Mouse (Mus musculus) liver, adult (tissue): Measurements from ENCODE around the gene Cx3cr1.

Experiments used
- GATA4 ChIP-seq: IDR thresholded peaks from 2 replicates; pipeline ENCODE4 v1.6.1; 2014; ENCODE audit warnings: mild to moderate bottlenecking, low read length; ENCODE audit not compliant: insufficient replicate concordance

Gene Cx3cr1

GRCm38 (mm10) chr9:119978811-119979441, 90.8 kb downstream of the Cx3cr1 start:
- no peak for TF ChIP-seq GATA4

DNA sequence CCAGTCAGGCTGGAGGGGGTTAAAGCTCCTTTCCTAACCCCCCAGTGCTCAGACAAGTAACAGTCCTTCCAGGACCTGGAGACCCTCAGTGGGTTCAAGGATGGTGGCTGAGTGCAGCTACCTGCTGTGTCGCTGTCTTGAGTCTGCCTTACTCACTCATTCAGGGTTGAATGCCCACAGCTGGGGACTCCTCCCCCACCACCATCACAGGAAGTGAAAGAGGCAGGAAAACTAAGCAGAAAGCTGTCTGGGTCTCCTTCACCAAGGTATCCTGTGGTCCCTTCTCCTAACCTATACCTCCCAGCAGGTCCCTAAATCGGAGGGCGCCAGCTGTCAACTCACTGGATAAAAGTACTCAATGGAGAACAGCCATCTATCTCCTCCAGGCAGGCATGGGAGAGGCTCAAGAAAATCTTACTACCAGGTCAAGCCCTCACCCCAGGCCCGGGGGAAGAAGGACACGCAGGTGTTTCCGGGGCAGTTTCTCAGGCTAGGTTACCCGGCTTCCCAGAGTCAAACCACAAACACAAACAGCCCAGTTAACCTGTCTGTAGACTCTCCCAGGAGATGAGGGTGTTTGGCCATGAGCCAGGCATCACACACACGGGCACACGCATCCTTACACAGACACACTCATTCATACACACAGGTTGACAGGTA, 91.4 kb downstream of the Cx3cr1 start:
- TF ChIP-seq GATA4 = no peak

DNA sequence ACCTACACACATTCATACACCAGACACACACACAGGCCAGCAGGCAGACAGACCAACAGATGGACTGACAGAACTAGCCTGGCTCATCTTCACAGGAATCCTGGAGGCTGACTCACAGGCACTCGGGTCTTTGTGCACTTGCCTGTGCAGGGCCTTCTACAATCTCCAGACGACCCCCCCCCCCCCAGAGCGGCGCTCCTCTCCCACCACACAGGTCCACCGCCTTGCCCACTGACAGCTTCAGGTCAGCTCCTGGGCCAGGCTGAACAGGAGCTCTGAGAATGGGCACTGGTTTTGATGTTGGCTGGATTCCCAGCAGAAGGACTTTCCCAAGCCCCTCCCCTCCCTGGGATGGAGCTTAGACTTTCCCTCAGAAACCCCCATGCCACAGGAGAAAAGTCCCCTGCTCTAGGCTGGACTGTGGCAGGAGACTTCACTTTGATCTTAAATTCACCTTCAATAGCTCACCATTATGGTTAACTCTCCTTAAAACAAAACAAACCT, 92.1 kb downstream of the Cx3cr1 start:
- TF ChIP-seq GATA4 = no peak

GRCm38 (mm10) chr9:119976704-119977556, 92.7 kb downstream of the Cx3cr1 start:
- TF ChIP-seq GATA4 = no peak

DNA sequence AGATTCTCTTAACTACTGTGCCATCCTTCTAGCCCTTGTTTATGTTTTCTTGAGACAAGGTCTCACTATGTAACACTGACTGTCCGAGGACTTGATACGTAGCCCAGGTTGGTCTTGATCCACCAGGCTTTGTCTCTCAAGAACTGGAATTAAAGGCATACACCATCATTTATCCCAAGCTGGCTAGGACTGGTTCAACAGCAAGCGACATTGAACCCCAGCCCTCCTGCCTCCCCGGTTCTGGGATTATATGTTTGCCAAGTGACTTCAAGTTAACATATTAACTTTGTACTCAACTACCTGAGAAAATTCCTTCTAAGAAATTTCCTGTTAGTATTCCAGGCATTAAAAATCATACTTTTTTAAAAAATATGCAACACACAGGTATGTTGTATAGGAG, 94.4 kb downstream of the Cx3cr1 start:
- no peak for TF ChIP-seq GATA4

DNA sequence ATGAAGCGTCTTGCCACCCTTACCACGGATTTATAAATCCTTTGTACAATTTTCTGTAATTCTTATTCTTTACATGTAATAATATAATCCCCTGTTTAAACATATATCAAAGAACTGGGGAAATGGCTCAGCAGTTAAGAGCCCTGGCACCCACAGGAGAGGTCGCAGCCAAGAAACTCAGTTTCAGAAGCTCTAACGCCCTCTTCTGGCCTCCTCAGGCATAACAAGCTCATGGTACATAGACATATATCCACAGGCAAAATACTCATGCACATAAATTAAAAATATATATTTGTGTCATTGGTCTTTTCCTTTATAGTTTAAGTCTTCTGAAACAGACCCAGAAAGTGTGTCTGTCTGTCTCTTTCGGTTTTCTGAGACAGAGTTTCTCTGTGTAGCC, 95.1 kb downstream of the Cx3cr1 start:
- TF ChIP-seq GATA4 = no peak

DNA sequence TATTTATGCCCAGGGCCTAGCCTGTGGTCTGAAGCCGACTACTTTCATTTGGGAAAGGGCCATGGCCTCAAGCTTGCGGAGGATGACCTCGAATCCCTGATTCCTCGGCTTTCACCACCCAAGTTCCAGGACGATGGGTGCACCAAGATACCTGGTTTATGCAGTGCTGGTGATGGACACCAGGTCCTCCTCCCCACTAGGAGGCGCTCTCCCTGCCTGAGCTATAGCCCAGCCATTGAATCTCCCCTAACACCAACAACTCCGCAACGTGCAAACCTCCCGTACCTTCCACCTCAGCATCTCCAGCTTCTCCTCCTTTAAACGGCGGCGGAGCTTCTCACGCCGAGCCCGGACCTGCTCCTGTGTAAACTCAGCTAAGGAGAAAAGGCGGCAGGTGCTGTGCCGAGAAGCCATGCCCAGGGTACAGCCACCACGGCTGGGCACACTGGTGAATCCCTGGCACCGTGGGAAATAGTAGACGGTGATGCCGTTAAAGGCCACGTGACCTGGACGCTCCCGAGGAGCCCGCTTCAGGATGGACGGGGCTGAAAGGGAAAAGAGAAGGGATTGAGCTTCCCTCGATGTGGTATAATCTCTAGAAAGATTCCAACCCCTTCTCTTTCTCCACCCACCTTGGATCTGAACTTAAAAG, 95.7 kb downstream of the Cx3cr1 start:
- TF ChIP-seq GATA4 = no peak

DNA sequence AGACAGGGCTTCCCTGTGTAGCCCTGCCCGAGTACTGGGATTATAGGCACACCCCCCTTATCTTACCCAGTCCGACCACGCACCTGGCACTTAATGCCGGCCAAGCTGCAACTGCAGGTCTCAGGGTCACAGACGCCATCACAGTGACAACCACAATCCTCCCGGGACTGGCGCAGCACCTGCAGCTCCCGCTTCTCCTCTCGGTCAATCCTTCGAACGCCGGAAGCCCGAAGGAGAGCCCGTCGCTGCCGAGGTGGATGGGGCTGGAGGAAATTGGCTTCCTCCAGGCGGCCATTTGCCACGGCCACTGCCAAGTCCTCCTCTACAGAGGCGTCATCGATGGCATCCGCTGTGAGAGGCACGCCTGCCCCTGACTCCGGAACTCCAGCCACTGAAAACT, 96.4 kb downstream of the Cx3cr1 start:
- no peak for TF ChIP-seq GATA4

GRCm38 (mm10) chr9:119972582-119972981, 97.1 kb downstream of the Cx3cr1 start:
- TF ChIP-seq GATA4 = no peak

DNA sequence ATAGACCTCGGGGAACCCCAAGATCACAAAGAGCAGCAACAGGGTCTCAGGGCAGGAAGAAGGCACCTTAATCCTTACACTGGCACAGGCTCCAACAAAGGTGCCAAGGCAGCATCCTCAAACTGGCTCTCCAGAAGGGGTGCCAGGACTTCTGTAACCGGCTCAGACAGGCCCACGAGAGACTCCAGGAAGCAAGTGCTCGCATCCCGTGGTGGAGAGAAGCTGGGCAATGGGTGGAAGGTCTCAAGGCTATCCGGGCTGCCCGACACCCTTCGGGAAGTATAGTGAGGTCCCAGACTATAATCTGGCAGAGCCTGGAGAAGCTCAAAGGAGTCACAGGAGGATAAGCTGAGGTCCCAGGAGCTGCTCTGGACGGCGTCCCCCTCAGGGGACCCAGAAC, 97.5 kb downstream of the Cx3cr1 start:
- no peak for TF ChIP-seq GATA4

- no peak for TF ChIP-seq GATA4
Measured at GRCm38 (mm10) chr9:119970763-119971656, 98.7 kb downstream of the Cx3cr1 start.

DNA sequence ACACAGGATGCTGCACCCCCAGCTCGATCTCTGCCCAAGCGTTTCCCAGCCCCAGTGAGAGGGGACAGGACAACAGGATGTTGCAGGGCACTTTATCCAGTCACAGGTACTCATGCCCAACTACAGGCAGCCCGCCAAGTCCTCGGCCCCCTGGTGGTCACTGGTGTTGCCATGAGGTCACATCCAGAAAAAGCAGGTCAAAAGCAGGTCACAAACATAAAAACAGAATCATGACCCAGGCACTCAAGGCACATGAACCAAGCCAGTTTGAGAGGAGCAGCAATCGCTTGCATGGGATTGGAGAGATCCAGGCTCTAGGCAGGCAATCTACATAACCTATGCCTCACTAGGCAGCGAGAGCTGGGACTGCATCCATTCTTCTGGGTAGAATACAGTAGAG, 99.5 kb downstream of the Cx3cr1 start:
- TF ChIP-seq GATA4 = no peak

DNA sequence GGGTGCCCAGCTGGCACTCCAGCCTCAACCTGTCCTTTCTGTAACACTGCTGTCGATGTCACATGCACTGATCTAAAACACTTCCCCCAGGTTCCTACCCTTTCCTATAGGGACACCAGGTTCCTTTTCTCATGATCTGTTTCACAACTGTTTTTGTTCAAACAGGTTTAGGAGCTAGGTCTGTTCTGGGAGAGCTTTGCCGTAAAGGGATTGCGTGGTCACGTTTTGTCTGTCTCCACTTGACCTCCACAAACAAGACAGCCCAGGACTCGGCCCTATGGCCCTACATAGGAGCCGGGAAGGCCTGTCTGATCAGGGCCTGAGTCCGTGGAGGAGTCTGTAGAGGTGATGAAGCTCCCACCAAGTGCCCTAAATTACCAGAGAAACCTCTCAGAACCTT, 99.9 kb downstream of the Cx3cr1 start:
- no peak for TF ChIP-seq GATA4

DNA sequence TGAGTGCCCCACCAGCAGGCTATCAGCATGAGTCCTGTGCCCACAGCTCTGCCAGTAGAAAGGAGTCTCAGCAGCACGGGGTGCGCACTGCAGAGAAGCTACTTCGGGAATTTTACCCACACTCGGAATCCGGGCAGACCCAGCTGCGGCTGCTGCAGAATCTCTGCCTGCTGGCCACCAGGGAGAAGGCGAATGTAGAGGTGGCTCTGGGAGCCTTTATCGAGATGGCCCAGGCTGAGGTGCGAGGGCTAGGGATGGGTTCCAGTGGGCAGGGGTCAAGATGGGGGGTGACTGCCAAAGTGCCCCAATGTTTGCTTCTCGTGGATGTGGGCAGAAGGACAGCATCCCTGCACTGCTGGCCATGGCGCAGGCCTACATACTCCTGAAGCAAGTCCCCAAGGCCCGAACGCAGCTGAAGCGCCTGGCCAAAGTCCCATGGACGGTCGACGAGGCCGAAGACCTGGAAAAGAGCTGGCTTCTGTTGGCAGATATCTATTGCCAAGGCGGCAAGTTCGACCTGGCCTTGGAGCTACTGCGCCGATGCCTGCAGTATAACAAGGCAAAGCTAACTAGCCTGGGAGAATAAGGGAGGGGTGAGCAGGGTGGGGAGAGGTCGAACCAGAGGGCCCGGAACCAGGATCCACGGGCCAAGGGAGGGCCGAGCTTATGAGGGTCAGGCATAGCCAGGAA, 103.3 kb downstream of the Cx3cr1 start:
- no peak for TF ChIP-seq GATA4

DNA sequence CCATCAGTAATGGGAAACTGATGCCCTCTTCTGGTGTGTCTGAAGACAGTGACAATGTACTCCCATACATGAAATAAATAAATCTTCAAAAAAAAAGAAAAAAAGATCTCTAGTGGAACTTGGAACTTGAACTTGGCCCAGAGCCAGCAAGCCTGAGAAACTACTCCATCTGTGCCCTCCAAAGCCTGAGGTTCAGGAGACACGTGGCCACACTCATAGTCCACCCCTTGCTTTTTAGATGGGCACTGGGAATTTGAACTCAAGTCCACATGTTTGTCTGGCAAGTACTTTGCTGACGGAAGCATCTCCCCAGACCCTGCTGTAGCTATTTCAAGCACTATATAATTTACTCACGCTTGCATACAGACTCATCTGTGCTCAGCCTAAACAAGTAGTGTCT, 104.5 kb downstream of the Cx3cr1 start:
- no peak for TF ChIP-seq GATA4
